Mouse (Mus musculus): ENCODE results near the gene Snrnp40. TPM values are rescaled to one million over a fixed set of nuclear protein-coding genes. Genes with fewer than 3 reads are reported as not detected.

The Snrnp40 gene
- total RNA-seq (2021): 10 to 100 TPM; 15.3 to 17.5 TPM
- long read RNA-seq, experiment 1, transcript Snrnp40-201 (10 exons, 1,584 nt): major isoform, 22 of 30 reads
- long read RNA-seq, experiment 1, partial matches to known transcripts: 6 of 30 reads
- long read RNA-seq, experiment 1, other reads (novel, unspliced or antisense): 1 of 30 reads
- long read RNA-seq, experiment 2, transcript Snrnp40-201 (10 exons, 1,584 nt): major isoform, 21 of 31 reads
- long read RNA-seq, experiment 2, partial matches to known transcripts: 10 of 31 reads
- long read RNA-seq, experiment 2, other reads (novel, unspliced or antisense): 0 of 31 reads

DNA sequence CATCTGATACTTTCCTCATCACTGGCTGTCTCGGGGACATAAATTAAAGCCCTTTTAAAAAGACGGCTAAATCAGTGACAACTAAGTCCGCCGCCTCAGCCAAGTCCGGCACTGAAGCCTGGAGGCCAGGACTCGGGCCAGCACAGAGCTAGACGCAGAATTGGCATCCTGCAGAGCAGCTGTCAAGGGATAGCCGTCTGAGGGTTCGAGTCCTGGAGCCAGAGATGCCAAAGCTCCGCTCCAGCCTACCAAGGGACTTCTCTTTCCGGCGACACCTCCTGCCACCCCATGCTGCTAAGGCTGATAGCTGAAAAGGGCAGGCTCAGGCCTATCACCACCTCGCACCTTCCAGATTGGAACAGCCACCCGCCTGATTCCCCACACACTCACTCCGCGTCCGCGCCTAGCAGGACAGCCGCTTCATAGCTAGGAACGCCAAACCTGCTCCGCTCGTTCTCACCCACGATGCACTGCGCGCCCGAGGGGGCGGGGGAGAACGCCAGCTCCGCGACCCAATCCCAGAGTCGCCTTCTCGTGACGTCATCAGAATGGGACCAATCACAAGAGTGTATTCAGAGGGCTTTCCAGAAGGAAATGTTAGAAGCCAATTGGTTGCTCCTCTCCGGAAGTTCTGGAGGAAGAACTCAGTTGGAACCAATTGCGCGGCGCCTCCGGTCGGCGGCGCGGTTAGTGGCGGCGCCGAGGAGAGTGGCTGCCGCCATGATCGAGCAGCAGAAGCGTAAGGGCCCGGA, at the start of gene Snrnp40, which contains the start of gene Zcchc17:
Gene Snrnp40, plus strand, starts transcription at position 647 of the 752 bp plus-strand sequence.
Gene Zcchc17, minus strand, starts transcription at position 458 of the 752 bp plus-strand sequence.
- peak; percentile 99 to 100 for DNase-seq

DNA sequence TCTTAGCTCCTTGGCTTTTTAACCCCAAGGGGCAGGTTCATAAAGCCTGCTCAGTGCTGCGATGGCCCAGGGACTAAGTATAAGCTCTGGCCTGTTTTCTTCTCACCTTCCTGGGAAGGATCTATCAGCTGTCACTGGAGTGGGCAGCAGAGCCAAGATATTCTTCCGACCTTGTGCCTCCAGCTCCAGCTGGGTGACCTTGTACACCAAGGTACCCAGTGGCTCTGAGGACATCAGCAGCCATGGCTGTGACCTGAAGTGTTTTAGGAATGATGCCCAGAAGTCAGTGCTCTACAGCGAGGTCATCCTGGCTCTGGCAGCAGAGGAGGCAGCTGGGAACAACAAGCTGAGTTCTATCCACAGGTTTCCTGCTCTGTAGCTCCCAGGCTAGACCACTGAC, 47.4 kb upstream of the Snrnp40 start:
- DNase-seq: peak; percentile 64 to 79

DNA sequence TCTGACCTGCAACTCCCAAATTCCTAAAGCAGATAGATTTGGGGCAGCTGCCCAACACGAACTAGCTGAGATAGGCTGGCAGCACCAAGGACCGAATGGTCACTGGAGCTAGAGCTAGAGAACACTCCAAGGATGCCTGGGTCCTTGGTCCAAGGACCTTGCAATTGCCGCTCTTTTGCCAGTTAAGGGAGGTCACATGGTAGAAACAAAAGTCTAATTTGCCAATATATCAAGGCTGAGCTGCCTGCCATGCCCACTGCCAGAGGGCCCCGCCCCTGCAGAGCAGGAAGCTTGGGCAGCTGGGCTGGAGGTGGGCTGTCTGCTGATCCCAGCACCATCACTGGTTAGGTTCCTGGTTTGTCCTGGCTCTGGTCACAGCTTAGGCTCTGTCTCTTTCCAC, 46.4 kb upstream of the Snrnp40 start:
- no peak for DNase-seq

DNA sequence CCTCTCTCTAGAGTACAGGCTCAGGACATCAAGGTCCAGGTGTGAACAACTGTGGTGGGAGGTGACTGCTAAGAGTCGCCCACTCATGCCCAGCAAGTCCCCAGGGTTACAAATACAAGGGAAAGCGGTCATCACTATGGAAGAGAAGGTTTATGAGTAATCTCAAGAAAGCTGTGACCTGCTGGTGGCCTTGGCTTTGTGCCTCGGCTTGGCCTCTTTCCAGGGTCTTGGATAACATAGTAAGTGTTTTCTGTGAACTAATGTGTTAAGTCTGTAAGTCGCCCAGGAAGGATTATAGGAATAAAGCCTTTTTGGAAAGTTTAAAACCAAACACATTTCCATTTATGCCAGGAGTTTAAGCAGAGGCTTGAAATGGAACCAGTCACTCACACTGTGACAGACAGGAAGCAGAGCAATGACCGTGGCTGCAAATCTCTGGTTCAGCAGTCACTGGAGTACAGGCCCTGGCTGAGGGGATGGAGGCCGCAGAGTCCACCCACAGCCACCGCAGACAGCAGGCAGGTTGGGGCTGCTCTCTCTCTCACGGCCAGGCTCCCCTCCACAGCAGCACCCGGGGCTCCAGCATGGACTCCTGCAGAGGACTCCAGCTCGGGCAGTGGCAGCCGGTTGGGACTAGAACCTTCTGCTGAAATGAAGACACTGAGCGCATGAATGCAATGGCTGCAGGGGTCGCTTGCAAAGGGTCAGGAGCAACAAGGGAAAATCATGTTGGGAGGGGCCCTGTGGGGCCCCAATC, 44.0 kb upstream of the Snrnp40 start:
- peak in 1 of 2 experiments; percentile 47 for DNase-seq

DNA sequence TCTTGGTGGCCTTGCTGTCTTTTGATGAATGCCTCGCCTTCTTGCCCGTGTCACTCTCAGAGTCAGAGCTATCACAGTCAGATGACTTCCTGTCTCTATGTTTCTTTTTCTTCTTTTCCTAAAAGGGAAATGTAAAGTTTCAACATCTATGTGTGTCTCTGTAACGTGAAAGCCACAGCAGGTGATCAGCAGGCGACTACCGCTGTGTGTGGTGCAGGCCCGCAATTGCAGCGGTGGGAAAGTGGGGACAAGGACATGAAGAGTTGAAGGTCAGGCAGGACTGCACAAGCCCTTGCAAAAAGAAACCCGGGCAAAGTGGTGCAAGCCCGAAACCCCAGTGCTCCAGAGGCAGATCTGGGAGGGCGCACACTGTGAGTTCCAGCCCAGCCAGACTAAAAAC, 43.2 kb upstream of the Snrnp40 start:
- DNase-seq: no peak

DNA sequence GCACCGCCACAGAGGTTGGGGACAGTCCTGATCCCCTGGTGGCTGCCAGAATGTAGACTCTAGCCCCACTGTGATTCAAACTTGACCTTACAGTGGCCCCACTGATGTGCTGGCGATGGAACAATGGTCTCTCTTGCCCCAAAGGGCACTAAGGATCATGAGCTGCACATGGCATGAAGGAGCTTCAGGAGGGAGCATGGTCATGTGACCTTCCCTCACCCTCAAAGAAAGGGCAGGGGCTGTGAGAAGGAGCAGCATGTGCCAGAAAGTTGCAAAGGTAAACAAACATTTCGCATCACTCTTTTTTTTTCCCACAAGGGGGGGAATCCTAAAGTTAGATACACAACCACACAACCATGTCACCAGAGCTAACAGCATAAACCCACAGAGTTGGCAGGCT, 41.8 kb upstream of the Snrnp40 start:
- DNase-seq: no peak

DNA sequence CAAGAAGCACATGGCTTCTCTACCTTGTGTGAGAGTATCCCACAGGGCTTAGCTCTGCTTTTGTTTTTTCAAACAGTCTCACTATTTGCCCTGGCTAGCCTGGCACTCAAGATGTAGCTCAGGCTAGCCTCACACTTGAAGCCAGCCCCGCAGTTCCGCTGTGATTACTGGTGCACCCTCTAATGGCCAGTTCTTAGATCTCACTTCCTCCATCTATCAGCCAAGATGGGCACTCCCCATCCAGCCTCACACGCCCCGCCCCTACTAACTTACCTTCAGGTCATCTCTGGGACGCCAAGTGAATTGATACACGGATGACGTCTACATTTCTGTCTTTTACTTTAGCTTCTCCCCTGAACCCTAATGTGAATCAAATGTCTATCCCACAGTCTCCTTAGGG, 40.4 kb upstream of the Snrnp40 start:
- DNase-seq: no peak

DNA sequence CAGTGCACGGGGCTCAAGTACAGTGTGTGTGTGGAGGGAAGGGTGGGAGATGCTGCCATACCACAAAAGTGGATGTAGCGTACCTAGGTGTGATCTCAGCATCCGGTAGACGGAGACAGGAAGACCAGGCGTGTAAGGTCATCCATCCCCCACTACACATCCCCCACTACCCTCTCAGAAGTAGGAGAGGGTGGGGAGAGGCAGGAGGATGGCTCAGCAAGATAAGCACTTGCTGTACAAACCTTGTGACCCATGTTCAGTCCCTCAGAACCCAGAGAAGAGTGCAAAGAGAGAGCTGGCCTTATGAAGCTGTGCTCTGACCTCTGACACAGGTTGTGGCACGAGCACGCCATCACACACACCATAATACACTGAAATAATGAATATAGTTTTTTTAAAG, 38.3 kb upstream of the Snrnp40 start:
- no peak for DNase-seq

DNA sequence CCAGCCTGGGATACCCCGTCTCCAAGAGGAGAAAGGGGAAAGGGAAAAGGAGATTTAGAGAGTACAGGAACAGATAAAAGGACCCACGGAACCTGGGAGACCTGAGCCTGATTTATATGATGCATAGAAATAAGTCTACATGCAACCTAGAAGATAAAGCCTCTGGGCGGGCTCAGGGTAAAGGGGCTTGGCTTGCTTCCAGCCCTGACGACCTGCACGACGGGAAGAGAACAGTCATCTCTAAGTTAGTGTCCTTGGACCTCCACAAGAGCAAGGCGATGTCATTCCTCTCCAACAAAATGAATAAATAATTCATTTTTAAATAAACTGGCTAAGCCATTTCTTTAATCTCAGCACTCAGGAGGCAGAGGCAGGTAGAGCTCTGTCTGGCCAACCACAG, 37.4 kb upstream of the Snrnp40 start:
- DNase-seq: no peak

DNA sequence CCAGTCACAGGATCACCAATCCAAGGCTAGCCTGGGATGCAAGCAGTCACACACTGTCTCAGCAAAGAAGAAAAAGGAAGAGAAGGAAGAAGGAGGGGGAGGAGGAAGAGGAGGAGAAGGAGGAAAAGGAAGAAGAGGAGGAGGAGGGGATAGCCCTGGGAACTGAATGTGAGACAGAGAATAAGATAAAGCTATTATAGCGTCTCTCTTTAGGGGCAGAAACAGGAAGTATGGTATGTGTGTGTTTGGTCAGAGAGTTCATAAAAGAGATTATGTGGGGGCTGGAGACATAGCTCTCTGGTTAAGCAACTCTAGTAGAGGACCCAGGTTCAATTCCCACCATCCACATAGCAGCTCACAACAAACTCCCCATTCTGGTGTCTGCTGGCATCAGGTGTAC, 36.8 kb upstream of the Snrnp40 start:
- no peak for DNase-seq

DNA sequence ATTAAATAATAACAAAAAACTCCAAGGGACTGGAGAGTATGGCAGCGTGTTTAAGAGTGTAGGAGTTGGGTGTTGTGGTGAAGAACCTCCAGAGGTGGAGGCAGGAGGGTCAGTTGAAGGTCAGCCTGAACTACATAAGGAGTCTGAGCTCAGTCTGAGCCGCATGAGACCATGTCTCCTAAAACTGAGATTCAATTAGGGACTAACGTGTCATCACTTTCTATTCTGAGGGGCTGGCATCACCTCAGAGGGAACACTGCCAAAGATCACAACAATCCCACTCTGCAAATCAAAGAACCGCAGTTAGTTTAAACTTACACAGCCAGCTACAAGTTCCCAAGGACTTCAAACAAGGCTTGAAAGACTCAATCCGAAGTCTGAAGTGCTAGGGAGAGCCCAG, 36.3 kb upstream of the Snrnp40 start:
- peak; percentile 74 to 80 for DNase-seq

DNA sequence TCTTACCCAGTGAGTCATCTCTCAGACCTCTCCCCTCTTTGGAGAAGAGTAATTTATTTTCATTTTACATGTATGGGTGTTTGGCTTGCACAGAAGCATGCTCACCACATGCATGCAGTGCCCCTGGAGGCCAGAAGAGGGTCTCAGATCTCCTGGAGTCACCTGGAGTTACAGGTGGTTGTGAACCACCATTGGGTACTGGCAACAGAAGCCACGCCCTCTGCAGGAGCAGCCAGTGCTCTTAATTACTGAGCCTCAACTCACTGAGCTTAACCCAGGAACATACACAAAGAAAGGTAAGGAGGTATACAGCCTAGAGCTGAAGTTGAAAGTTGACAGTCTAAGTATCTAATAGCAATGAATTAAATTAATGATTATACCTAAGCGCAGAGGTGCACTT, 34.5 kb upstream of the Snrnp40 start:
- DNase-seq: no peak

DNA sequence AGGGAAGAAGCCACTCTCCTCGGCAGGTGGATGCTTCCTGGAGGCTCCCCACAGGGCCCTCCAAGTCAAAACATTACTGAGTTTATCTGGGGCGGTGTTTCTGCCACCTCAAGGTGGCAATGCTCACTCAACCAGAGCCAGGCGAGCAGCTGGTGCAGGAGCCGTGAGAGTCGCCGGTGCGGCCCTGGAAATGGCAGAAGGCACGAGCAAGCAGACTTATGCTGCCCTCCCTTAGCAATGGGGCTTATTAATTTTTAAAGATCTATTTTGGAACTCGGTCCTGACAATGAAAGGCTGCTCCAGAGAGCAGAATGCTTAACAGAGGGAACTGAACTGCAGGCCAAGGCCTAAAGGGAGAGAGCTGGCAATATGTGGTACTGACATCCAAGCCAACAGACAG, 32.6 kb upstream of the Snrnp40 start:
- peak in 1 of 2 experiments; percentile 10 for DNase-seq

DNA sequence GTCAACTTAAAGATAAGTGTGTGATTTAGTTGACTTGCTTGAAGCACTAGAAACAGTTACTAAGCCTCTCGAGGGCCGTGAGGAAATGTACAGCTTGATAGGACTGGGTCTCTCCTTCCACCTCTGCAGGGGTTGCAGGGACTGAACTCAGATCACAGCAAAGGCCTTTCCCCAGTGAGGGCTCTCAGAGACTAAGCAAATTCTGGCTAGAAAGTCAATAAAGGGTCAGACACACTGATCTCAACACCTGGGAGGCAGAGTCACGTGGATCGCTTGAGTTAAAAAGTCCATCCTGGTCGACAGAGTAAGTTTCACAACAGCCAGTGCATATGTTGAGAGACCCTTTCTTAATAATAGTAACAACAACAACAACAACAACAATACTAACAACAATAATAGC, 24.1 kb upstream of the Snrnp40 start:
- DNase-seq: no peak

DNA sequence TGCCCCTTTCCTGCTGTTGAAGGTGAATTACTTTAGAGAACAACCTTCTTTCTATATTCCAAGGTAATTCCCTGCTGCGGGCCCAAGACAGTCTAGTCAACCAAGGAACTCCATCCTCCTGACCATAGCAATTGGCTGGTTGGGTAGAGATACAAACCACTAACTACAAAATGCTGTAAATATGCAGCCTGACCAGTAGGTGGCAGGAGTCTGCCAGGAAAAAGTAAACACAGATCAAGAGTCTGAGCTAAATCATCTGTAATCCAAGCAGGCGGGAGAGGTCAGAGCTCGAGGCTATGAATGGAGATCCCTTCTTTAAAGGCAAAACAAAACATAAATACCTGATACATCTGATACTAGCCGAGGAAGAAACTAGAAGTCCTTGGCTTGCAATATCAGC, 18.2 kb upstream of the Snrnp40 start:
- DNase-seq: peak; percentile 50 to 73

DNA sequence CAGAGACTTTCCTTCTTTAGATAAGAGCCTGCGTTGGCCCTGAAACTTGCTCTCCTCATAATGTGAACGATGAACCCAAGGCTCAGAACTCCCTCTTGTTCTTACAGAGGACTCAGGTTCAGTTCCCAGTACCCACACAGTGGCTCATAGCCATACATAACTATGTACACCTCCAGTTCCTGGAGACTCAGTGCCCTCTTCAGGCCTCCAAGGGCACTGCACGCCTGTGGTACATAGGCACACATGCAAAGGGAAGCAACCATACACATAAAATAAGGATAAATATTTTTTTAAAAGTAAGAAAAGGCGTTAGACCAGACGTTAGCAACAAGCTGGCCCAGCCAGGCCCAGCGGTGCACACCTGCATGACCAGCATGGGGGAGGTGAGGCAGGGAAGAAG, 10.3 kb upstream of the Snrnp40 start:
- DNase-seq: no peak

DNA sequence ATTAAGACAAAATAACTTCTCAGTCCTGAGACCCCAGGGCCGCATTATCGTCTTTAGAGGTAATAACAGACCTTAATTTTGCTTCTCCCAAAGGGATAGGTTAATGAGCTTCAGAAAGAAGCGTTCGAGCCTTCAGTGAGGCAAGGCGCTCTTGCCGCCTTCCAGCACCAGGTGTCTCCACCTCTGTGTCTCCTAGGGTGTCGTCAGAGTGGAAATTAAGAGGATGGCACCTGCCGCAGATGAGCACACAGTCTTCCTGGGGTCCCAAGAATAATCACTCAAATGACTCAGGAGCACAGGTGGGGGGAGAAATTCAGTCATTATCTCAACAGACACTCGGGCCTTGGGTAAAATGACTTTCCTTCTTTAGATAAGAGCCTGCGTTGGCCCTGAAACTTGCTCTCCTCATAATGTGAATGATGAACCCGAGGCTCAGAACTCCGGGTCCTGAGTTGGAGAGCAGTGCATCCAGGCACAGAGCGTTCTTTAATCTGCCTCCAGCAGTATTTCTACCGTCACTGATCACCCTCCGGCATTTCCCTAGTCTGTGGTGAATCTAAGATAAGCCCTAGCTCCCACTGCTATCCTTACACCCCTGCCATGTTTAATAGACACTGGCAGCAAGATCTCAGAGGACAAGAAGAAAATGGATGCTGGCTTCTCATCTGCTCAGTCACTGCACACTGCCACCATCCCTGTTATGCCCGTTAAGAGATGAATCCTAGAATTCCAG, 9.1 kb upstream of the Snrnp40 start:
- DNase-seq: no peak

DNA sequence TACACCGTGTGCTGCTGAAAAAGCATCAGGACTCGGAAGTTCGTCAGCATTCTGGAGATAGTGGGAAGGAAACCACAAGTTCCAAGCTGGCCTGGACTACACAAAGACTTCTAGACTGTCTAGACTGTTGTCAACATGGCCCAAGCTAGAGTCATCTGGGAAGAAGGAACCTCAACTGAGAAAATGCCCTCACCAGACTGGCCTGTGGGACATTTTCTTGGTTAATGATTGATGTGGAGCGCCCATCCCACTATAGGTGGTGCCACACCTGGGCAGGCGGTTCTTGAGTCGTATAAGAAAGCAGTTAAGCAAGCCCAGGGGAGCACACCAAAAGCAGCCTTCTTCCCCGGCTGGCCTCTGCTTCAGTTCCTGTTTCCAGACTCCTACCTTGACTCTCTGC, 7.3 kb upstream of the Snrnp40 start:
- DNase-seq: no peak

DNA sequence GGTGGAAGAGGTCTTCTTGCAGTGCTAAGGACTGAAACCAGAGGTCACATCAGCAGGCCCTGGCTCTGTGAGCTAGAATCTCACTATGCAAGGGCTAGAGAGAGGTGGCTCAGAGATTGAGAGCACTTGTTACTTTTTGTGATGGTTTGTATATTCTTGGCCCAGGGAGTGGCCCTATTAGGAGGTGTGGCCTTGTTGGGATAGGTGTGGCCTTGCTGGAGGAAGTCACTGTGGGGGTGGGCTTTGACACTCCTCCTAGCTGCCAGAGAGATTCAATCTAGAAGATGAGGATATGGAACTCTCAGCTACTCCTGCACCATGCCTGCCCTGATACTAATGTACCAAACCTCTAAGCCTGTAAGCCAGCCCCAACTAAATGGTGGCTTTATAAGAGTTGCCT, 2.0 kb upstream of the Snrnp40 start:
- no peak for DNase-seq

DNA sequence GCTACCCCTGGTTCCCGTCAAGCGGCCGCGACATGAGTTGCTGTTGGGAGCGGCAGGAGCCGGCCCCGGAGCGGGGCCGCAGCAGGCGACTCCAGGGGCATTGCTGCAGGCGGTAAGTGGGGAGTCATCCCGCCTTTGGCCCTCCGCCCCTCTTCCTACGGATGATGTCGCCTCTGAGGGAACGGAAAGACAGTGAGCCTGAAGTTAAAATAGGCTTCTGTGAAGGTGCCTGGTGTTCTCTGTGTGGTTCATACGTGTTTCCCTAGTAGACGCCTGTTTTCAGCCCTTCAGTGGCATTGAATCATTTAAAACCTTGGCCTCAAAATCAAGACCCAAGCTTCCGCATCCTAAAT, 282 bp downstream of the Snrnp40 start:
- DNase-seq: no peak

DNA sequence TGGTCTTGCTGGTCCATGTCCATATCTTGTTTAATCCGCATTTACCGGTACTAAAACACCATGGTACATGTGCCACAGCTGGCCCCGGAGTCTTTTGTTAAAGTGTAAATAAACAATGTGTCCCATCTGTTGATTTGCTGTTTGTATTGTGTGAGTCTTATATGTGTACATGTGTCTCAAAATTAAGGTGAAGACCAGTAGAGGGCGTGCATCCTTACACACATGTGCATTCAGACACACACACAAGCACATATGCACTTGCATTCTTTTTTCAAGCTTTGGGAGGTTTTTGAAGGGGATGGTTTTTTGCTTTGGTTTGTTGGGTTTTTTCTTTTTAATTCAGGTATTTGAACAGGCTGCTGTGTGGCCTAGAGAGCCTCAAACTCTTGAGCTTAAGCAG, 16.7 kb downstream of the Snrnp40 start:
- DNase-seq: no peak

DNA sequence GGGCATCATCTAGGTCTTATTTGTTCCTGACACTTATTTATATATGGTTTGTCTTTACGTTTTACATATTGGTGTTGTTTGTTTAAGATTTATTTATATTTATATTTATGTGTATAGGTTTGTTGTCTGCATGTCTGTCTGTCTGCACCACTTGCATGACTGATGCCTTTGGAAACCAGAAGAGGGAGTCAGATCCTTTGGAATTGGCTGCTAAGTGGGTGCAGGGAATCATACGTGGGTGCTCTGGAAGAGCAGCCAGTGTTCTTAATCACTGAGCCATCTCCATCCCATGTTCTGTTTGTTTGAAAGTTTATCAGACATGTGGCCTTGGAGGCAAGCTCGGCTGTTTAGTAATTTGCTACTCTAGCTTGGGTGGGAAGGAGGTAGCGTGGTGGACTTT, 17.6 kb downstream of the Snrnp40 start:
- no peak for DNase-seq

DNA sequence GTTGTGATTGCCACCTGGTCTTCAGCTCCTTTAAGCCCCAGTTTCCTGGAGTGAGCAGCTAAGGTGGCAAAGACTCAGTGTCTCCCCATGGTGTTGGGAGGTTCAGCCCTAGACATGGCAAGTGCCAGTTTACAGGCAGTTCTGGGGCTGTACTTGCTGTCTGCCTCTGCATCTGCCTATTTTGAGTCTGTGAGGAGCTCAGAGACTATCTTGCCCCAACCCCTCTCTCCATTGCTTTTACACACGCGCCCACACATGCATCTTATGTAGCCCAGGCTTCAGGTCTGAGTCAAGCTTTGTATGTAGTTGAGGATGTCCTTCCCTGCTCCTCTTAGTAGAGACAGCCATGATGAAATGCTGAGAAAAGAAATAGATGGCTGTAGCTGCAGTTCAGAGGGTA, 19.2 kb downstream of the Snrnp40 start:
- DNase-seq: no peak

Measured in heart, adult 18-20 months (tissue).